Mouse (Mus musculus) kidney, postnatal 0 days (tissue): ENCODE measurements at regions not wholly inside any gene's neighbourhood (a gene's known extent, or its start where the extent isn't known, plus 50 kb on each side); places are given as distances from the start of the nearest gene placed in this dataset.

Experiments
- ATAC-seq: fragments of 200-750 bp; cut with Nextera tagmentation; replicated peaks from 2 replicates; pipeline ENCODE4 v1.8.0; 2017; ENCODE audit warnings: low read depth, moderate number of reproducible peaks, moderate TSS enrichment, moderate library complexity; ENCODE audit not compliant: low FRiP score
- DNase-seq: peaks from one replicate; pipeline ENCODE4 v3.0.0-alpha.2; 2016; ENCODE audit warnings: low spot score
- H3K27ac ChIP-seq: fragments of 300-500 bp; sonication (generic); 2 replicates; pipeline ENCODE4 v1.5.1; 2014; ENCODE audit warnings: mild to moderate bottlenecking
- H3K27me3 ChIP-seq: fragments of 300-500 bp; sonication (generic); 2 replicates; pipeline ENCODE4 v1.6.1; 2014; ENCODE audit warnings: low read length, mixed read lengths; ENCODE audit not compliant: insufficient read depth
- H3K36me3 ChIP-seq: fragments of 300-500 bp; sonication (generic); 2 replicates; pipeline ENCODE4 v1.6.1; 2014; ENCODE audit warnings: low read length, mixed read lengths; ENCODE audit not compliant: insufficient read depth
- H3K4me1 ChIP-seq: fragments of 300-500 bp; sonication (generic); replicated peaks from 2 replicates; pipeline ENCODE4 v1.6.1; 2014; ENCODE audit warnings: antibody characterized with exemption, low read length, mixed read lengths; ENCODE audit not compliant: insufficient read depth
- H3K4me2 ChIP-seq: fragments of 300-500 bp; sonication (generic); 2 replicates; pipeline ENCODE4 v1.6.1; 2014; ENCODE audit warnings: mild to moderate bottlenecking, low read length, moderate library complexity, mixed read lengths
- H3K4me3 ChIP-seq: fragments of 300-500 bp; sonication (generic); replicated peaks from 2 replicates; pipeline ENCODE4 v1.5.1; 2014; ENCODE audit warnings: low read depth, low read length
- H3K9ac ChIP-seq: fragments of 300-500 bp; sonication (generic); 2 replicates; pipeline ENCODE4 v1.6.1; 2014; ENCODE audit warnings: low read depth, low read length
- H3K9me3 ChIP-seq: fragments of 300-500 bp; sonication (generic); replicated peaks from 2 replicates; pipeline ENCODE4 v1.6.1; 2016; ENCODE audit warnings: low read length, inconsistent platforms, mixed read lengths
- CTCF ChIP-seq: IDR thresholded peaks from 2 replicates; pipeline ENCODE4 v1.5.1; 2016; ENCODE audit warnings: antibody characterized with exemption, low read depth, mild to moderate bottlenecking, moderate library complexity
- WGBS: fragments of 180-500 bp; shearing (Covaris S2); extraction: QIAGEN DNeasy Blood & Tissue Kit; methylation state at CpG from one replicate; pipeline ENCODE4 v1.1.7; 2014; 5-methylcytosine and 5-hydroxymethylcytosine counted together

DNA sequence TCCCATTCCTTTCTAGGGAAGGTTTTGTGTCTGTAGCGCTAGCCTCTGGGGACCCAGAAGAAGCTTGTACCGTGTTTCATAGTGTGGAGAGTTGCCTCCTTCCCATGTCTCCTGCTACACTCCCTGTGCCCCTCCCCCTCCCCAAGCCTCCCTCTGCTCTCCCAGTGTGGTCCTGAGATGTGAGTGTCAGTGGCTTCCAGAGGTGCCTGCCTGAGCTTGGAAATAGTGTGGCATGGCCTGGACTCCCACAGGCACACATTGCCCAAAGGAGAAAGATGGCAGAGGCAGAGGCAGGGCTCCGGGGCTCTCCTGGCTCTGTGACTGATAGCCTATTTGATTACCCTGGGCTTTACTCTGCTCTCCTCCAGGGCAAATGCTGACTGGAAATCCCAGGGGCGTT lies 110.0 kb upstream of the Ret start:
- Histone ChIP-seq H3K4me3 (no peak overlapping the region), H3K9ac (no peak overlapping the region), H3K27me3 (no peaks in the 10 kb centered on the region), H3K4me2 (no peak overlapping the region), H3K4me1 (0 out of 2 replicates have a peak, but pooled peaks cover 3% of the 10 kb centered on the region), H3K9me3 (no peaks in the 10 kb centered on the region), H3K27ac (no peak overlapping the region), H3K36me3 (no peaks in the 10 kb centered on the region)
- WGBS = 31% methylated on average over 4 of the region's 4 CpGs
- TF ChIP-seq CTCF = no peak
- ATAC-seq (no peak), DNase-seq (no peak)

DNA sequence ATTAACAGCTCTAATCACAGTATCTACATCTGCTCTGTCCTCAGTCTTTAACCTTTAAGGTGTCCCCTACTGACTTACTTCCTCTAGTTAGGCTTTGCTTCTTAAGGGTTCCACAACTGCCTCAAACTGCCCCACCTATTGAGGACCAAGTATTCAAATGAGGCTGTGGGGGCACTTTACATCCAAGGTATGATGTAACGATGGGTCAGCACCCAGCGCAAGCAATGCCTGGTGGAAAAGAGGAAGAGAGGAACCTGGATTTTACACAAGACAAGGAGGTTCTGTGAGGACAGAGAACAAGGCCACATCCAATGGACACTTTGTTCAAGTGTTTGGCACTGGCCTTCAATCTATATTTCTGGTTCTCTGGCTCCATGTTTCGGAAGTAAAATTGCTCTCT lies 107.7 kb upstream of the Ret start:
- H3K4me3 ChIP-seq = no peak overlapping the region
- H3K9ac ChIP-seq = no peak overlapping the region
- no peaks in the 10 kb centered on the region for H3K27me3 ChIP-seq
- ATAC-seq = no peak
- no peak overlapping the region for H3K4me2 ChIP-seq
- H3K4me1 ChIP-seq = 0 out of 2 replicates have a peak, but pooled peaks cover 6% of the 10 kb centered on the region
- no peak for DNase-seq
- H3K36me3 ChIP-seq = no peaks in the 10 kb centered on the region
- H3K27ac ChIP-seq = no peak overlapping the region
- 93% methylated on average over 3 of the region's 3 CpGs for WGBS
- no peaks in the 10 kb centered on the region for H3K9me3 ChIP-seq
- no peak for TF ChIP-seq CTCF

DNA sequence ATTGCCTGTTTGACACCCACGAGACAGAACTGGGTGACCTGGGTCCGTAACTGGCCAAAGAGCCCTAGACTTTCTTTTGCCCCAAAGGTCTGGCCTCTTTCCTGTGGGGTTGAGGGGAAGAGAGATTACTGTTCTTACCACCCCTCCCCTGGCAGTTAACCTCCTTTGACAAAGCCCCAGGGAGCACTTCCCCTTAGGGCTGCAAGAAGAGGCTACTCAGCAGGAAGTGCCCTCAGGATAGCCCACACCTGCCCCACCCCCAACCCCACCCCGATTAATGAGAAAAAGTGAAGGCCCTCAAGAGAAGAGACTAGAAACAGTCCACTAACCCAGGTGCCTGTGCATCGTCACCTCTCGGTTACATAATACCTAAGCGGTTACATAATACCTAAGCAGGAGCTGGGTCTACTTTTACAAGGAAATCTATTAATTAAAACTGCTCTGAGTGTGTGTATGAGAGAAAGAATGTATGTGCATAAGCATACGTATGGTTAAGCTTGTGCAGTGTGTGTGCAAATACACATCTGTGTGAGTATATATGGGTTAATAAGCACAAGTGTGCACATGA lies 105.3 kb upstream of the Ret start:
- 28% methylated on average over 7 of the region's 7 CpGs for WGBS
- no peak for TF ChIP-seq CTCF
- 0 out of 2 replicates have a peak, but pooled peaks cover 6% of the 10 kb centered on the region for H3K4me1 ChIP-seq
- H3K4me3 ChIP-seq = no peak overlapping the region
- no peaks in the 10 kb centered on the region for H3K36me3 ChIP-seq
- H3K27me3 ChIP-seq = no peaks in the 10 kb centered on the region
- H3K27ac ChIP-seq = no peak overlapping the region
- ATAC-seq = peak; percentile 46; the same call in 1 of the 2 replicates
- no peak overlapping the region for H3K9ac ChIP-seq
- H3K9me3 ChIP-seq = no peaks in the 10 kb centered on the region
- no peak overlapping the region; the same call in 1 of the 2 replicates for H3K4me2 ChIP-seq
- DNase-seq = no peak

DNA sequence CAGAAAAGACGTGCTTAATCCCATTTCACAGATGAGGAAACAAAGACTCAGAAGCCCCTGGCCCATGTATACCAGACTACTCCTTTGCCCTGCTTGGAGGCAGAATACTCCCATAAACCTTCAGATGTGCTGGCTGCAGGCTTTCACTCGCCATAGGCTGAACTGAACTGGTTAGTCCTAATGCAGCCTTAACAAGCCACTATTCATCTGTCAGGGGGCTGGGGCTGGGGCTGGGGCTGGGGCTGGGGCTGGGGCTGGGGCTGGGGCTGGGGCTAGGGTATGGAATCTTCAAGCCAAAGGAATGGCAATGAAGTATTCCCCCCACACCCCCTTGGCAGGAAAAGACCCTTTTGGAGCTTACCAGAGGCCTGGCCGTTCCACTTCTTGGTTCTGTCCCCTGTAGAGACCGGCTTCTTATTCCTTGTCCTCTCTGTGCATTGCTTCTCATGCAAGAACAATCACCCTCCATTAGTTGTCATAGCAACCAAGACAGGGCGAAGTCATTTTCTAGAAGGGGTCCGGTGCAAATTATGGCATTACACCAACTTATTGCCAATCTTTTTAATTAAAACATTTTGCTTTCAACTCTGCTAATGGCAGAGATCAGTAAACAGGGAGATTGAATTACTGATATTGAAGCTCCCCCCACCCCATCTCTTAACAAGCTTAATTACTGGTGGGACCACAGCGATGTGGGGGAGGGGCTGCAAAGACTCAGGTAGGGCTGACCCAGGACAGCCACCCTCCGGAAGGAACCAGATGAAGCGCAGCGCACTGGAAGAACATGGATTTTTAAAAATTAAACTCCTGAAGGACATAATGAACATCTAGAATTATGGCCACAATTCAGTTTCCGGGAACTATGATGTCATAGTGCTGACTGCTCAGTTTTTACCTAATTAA lies 104.6 kb upstream of the Ret start:
- H3K4me3 ChIP-seq = no peak overlapping the region

DNA sequence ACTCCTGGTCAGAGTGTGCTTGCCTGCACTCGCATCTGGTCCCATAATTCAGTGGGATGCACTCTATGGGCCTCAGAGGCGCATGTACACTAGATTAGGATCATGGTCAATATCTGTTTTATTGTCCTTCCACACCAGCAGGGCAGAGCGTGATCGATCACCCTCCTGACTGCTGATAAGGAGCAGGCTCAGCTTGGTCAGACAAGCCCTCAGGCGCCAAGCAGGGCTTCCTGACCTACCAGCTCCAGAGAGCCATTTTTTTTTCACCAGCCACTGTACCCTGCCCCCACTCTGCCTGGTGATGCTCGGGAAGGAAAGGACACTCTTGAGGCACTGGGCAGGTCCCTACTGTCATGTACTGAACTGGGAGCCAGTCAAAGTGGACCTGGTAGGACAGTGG lies 103.3 kb upstream of the Ret start:
- H3K27me3 ChIP-seq = no peaks in the 10 kb centered on the region
- no peak for ATAC-seq
- H3K9ac ChIP-seq = no peak overlapping the region
- no peaks in the 10 kb centered on the region for H3K9me3 ChIP-seq
- DNase-seq = no peak
- H3K4me2 ChIP-seq = no peak overlapping the region
- no peaks in the 10 kb centered on the region for H3K36me3 ChIP-seq
- 81% methylated on average over 6 of the region's 6 CpGs for WGBS
- no peak overlapping the region for H3K4me3 ChIP-seq
- 0 out of 2 replicates have a peak, but pooled peaks cover 6% of the 10 kb centered on the region for H3K4me1 ChIP-seq
- no peak for TF ChIP-seq CTCF
- H3K27ac ChIP-seq = no peak overlapping the region

More for the DNA sequence above, 104.6 kb upstream of the Ret start:
- no peak overlapping the region for H3K9ac ChIP-seq
- 0 out of 2 replicates have a peak, but pooled peaks cover 6% of the 10 kb centered on the region for H3K4me1 ChIP-seq
- DNase-seq (no peak), ATAC-seq (no peak; the same call in 1 of the 2 replicates)
- H3K4me2 ChIP-seq = no peak overlapping the region; the same call in 1 of the 2 replicates
- H3K9me3 ChIP-seq = no peaks in the 10 kb centered on the region
- H3K36me3 ChIP-seq = no peaks in the 10 kb centered on the region
- TF ChIP-seq CTCF = no peak
- H3K27ac ChIP-seq = no peak overlapping the region
- WGBS = 33% methylated on average over 11 of the region's 11 CpGs
- H3K27me3 ChIP-seq = no peaks in the 10 kb centered on the region

DNA sequence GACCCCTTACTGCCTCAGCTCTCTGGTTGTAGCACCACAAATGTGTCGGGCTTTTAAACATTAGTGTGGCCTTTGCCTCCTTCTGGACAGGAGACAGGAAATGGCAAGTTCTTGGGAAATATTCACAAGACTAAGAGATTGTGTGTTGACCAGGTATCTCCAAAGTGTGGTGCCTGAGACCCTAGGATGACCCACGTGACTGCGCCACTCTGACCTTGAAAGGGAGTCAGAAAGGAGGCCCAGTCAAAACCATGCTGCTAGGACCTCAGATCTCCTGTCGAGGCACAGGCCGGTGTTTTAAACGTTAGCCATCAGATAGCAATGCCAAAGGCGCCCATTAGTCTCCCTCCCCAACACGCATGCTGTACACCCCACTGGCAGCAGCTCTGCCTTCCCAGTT lies 100.1 kb upstream of the Ret start:
- no peak overlapping the region for H3K4me3 ChIP-seq

More for the DNA sequence above, 100.1 kb upstream of the Ret start:
- no peak overlapping the region for H3K9ac ChIP-seq
- no peak overlapping the region for H3K27ac ChIP-seq
- WGBS = 88% methylated on average over 8 of the region's 8 CpGs
- no peak for ATAC-seq
- no peak overlapping the region for H3K4me2 ChIP-seq
- 0 out of 2 replicates have a peak, but pooled peaks cover 3% of the 10 kb centered on the region for H3K4me1 ChIP-seq
- TF ChIP-seq CTCF = no peak
- H3K36me3 ChIP-seq = no peaks in the 10 kb centered on the region
- H3K9me3 ChIP-seq = no peaks in the 10 kb centered on the region
- no peak for DNase-seq
- no peaks in the 10 kb centered on the region for H3K27me3 ChIP-seq
